Mouse (Mus musculus) adrenal gland, postnatal 10 days (tissue): Measurements from ENCODE around the gene Gm21319. TPM values are rescaled to one million over a fixed set of nuclear protein-coding genes. Genes with fewer than 3 reads are reported as not detected.
"Not testable (repeated sequence)": the region's sequence is repeated elsewhere in the genome, so short reads cannot be mapped to it uniquely, and the experiment has no call there.

Experiments
- DNase-seq: peaks from one replicate; pipeline ENCODE4 v3.0.0; 2021; ENCODE audit warnings: mixed read lengths
- long read RNA-seq, 2 experiments: library from polyadenylated mRNA; stranded (forward); transcript quantifications; one replicate each; pipeline ENCODE4 v2.0.0; 2021
- total RNA-seq, 2 experiments: library from RNA; stranded (reverse); gene quantifications; 2 replicates each; pipeline ENCODE4 v1.2.3; 2021

The Gm21319 gene
- total RNA-seq, result not detected
- long read RNA-seq, experiment 1, result 0 reads
- long read RNA-seq, experiment 2, result 0 reads

DNA sequence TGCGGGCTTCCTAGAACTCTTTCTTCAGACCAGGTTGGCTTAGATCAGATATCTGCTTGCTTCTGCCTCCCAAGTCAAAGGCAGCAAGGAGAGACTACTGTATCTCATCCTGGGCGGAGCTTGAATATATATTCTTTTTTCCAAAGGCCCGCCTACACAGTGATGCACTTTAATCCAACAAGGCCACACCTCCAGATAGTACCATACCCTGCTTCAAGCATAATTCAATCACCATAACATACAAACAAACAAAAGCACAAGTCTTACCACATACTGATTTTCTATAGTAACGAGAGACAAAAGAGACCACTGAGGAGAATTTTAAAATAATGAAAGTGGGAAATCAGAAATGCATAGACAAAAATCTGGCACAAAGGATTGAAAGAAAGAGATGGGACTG, at the start of gene Gm21319:
Gene Gm21319, minus strand, starts transcription at position 101 of the 400 bp plus-strand sequence.
- DNase-seq, result not testable (repeated sequence)

DNA sequence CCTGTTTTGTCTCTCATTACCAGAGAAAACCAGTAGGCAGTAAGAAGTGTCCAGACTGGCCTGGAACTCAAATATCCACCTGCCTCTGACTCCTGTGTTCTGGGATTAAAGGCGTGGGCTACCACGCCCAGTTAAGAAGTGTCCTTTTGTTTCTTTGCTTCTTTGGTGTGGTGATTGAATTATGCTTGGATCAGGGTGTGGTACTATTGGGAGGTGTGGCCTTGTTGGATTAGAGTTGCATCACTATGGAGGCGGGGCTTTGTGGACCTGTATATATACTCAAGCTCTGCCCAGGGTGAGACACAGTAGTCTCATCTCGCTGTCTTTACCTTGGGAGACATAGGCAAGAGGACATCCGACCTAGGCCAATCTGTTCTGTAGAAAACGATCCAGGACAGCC, 40.7 kb upstream of the Gm21319 start, which contains the start of gene BB287469:
Gene BB287469, plus strand, starts transcription at position 301 of the 400 bp plus-strand sequence.
- DNase-seq, result not testable (repeated sequence)

DNA sequence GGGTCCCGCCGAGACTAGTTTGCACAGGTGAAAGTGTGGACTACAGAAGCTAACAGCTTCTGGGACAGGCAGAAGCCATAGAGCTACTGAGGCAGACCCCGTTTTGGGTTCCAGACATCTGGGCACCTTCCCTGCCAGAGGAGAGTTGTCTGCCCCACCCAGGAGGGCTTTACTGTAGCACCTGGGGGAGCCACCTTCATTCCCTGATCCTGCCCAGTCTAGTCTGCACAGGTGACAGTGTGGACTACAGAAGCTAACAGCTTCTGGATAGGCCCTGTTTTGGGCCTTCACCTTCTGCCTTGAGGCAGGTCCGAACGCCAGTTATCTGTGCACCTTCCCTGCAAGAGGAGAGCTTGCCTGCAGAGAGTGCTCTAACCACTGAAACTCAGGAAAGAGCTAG, 22.4 kb upstream of the Gm21319 start:
- DNase-seq, result not testable (repeated sequence)

DNA sequence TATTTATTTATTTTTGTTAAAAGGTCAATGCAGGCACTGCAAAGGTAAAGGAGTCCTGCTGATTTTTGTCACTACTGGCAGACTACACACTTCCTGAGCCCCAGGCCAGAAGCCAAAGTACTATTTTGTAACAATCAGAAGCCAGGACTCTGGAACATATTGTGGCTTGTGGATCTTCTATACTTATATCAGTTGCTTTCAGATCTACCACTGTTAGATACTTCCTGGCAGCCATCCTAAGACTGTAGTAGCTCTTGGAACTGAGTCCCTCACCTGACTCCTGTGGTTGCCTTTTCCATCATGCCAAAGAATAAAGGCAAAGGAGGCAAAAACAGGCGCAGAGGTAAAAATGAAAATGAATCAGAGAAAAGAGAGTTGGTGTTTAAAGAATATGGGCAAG, 19.7 kb upstream of the Gm21319 start, which contains the start of gene Gm21936:
Gene Gm21936, plus strand, starts transcription at position 301 of the 400 bp plus-strand sequence.
- not testable (repeated sequence) for DNase-seq

Other genes starting within 250 kb of the Gm21319 start
- not detected for gene Oog1, start 173.1 kb downstream of the Gm21319 start, total RNA-seq
- gene Gm4027, start 156.9 kb downstream of the Gm21319 start, total RNA-seq, result not detected
- gene Gm16381, start 131.1 kb downstream of the Gm21319 start, total RNA-seq, result not detected
- gene Gm21936, start 19.8 kb upstream of the Gm21319 start, total RNA-seq, result not detected
- gene BB287469, start 40.8 kb upstream of the Gm21319 start, total RNA-seq, result not detected
- not detected for gene Gm2001, start 66.6 kb upstream of the Gm21319 start, total RNA-seq
- not detected for gene Gm2016, start 98.3 kb upstream of the Gm21319 start, total RNA-seq
- gene Gm2022, start 119.6 kb upstream of the Gm21319 start, total RNA-seq, result not detected
- not detected for gene Gm2035, start 144.1 kb upstream of the Gm21319 start, total RNA-seq
- gene Gm2042, start 178.3 kb upstream of the Gm21319 start, total RNA-seq, result not detected
- gene Gm2075, start 236.1 kb upstream of the Gm21319 start, total RNA-seq, result not detected
- not detected for gene Gm6803, start 243.0 kb upstream of the Gm21319 start, total RNA-seq